Mouse (Mus musculus) heart, adult 2 months (tissue): ENCODE data around the gene Fam129b. TPM values are rescaled to one million over a fixed set of nuclear protein-coding genes. Genes with fewer than 3 reads are reported as not detected.

Experiments used
- DNase-seq, 2 experiments: peaks; one replicate each; pipeline ENCODE4 v3.0.0; 2021
- H3K27ac ChIP-seq: fragments of 200-600 bp; 2 replicates; pipeline ENCODE4 v1.8.1; 2022
- H3K27me3 ChIP-seq: fragments of 200-500 bp; 2 replicates; pipeline ENCODE4 v1.6.1; 2012; ENCODE audit warnings: mild to moderate bottlenecking, low read length, inconsistent platforms, mixed read lengths; ENCODE audit not compliant: control insufficient read depth, insufficient read depth
- H3K36me3 ChIP-seq: fragments of 200-500 bp; 2 replicates; pipeline ENCODE4 v1.6.1; 2012; ENCODE audit warnings: low read length, inconsistent platforms; ENCODE audit not compliant: control insufficient read depth, insufficient read depth
- H3K4me1 ChIP-seq: fragments of 200-500 bp; 2 replicates; pipeline ENCODE4 v1.6.1; 2011; ENCODE audit warnings: low read length; ENCODE audit not compliant: control insufficient read depth, insufficient read depth
- H3K4me3 ChIP-seq: fragments of 200-600 bp; 2 replicates; pipeline ENCODE4 v1.8.1; 2022
- H3K79me2 ChIP-seq: fragments of 200-500 bp; replicated peaks from 2 replicates; pipeline ENCODE4 v1.6.1; 2012; ENCODE audit warnings: mild to moderate bottlenecking, inconsistent platforms, low read length, moderate library complexity, mixed read lengths; ENCODE audit not compliant: control insufficient read depth, insufficient read depth
- H3K9ac ChIP-seq: fragments of 200-500 bp; 2 replicates; pipeline ENCODE4 v1.6.1; 2012; ENCODE audit warnings: low read depth, mild to moderate bottlenecking, control low read depth, inconsistent platforms, low read length, mixed read lengths
- CTCF ChIP-seq: fragments of 200-600 bp; IDR thresholded peaks from 2 replicates; pipeline ENCODE4 v1.8.1; 2022; ENCODE audit warnings: antibody characterized with exemption, mild to moderate bottlenecking, moderate library complexity
- EP300 ChIP-seq: fragments of 200-500 bp; IDR thresholded peaks from 2 replicates; pipeline ENCODE4 v1.6.1; 2011; ENCODE audit warnings: low read depth, low read length, control low read depth; ENCODE audit not compliant: insufficient read depth
- POLR2A ChIP-seq: fragments of 200-500 bp; IDR thresholded peaks from 2 replicates; pipeline ENCODE4 v1.6.1; 2011; ENCODE audit warnings: mild to moderate bottlenecking, low read depth, low read length, control low read depth; ENCODE audit not compliant: insufficient read depth
- WGBS: fragments of 180-500 bp; shearing (Covaris S2); methylation state at CpG from one replicate; pipeline ENCODE4 v1.1.7; 2018; 5-methylcytosine and 5-hydroxymethylcytosine counted together
- intact Hi-C: fragments of 180-260 bp; cut with DNase I; formaldehyde crosslinking; loops from one replicate; pipeline ENCODE4 v1.15.1; 2025
- polyA plus RNA-seq: library from polyadenylated mRNA; depleted of rRNA; stranded (reverse); fragments of >200 nt; gene quantifications from 2 replicates; pipeline ENCODE4 v1.2.3, GENCODE M21; 2012
- total RNA-seq, 2 experiments: library from RNA; stranded (reverse); gene quantifications; 2 replicates each; pipeline ENCODE4 v1.2.3; 2021

The Fam129b gene
- total and polyA plus RNA-seq, 3 experiments, result 19.5 to 21.0 (median 20.0) TPM

DNA sequence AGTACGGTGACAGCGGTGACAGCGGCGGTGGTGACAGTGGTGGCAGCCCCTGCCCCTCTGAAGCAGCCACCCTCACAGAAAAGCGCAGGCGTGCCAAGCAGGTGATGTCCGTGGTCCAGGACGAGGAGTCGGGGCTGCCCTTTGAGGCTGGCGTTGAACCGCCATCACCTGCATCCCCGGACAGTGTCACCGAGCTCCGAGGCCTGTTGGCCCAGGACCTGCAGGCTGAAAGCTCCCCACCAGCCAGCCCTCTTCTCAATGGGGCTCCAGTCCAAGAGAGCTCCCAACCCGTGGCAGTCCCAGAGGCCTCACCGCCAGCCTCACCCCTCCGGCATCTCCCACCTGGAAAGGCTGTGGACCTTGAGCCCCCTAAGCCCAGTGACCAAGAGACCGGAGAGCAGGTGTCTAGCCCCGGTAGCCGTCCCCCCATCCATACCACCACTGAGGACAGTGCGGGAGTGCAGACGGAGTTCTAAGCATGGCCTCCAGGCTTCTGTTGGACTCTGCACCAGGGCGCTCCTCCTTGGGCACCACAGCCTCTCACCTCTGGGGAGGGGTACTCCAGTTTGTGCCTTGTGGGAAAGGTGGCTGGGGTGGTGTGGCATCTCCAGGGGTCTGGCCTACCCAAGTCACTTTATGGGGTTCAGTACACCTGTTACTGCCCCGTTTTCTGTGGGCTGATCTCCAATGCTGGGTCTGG lies 47.8 kb downstream of the Fam129b start:
- H3K79me2 ChIP-seq, result no peaks in the 10 kb centered on the region
- no peak for DNase-seq
- intact Hi-C loops, result no loop called here
- 94% methylated on average over 24 of the region's 24 CpGs for WGBS
- H3K27me3 ChIP-seq, result no peaks in the 10 kb centered on the region
- no peaks in the 10 kb centered on the region for H3K36me3 ChIP-seq
- H3K4me1 ChIP-seq, result no peaks in the 10 kb centered on the region
- H3K4me3 ChIP-seq, result no peak overlapping the region
- TF ChIP-seq POLR2A (no peak), CTCF (no peak), EP300 (no peak)
- H3K9ac ChIP-seq, result no peak overlapping the region
- H3K27ac ChIP-seq, result no peak overlapping the region

DNA sequence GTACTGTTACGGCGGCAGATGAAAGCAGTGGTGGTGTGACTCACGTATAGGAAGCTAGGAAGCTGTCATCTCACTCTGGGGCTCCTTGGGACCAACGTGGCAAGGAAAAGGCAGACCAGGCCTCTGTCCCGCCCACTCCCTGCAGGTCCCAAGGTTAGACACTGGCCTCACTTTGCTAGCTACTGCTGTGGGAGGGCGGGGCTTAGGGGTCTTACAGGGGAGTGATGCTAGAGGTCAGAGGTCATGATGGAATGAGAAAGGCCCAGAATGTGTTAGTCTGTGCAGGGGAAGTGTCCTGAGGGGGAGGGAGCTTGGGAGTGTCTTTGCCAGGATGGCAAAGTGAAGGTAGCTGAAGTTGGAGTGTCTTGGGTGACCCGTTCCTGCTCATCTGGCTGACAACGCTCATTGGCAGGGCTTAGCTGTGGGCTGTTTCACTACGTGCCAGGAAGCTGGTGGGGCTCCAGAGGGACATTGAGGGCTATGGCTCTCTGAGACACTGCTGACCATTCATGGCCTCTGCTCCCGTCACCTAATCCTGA lies 48.5 kb downstream of the Fam129b start:
- no peaks in the 10 kb centered on the region for H3K79me2 ChIP-seq
- H3K9ac ChIP-seq, result no peak overlapping the region
- TF ChIP-seq CTCF (no peak), POLR2A (no peak), EP300 (no peak)
- no peak for DNase-seq
- intact Hi-C loops, result no loop called here
- 71% methylated on average over 10 of the region's 10 CpGs for WGBS
- H3K4me3 ChIP-seq, result no peak overlapping the region
- H3K27me3 ChIP-seq, result no peaks in the 10 kb centered on the region
- no peaks in the 10 kb centered on the region for H3K4me1 ChIP-seq
- H3K36me3 ChIP-seq, result no peaks in the 10 kb centered on the region
- no peak overlapping the region for H3K27ac ChIP-seq

DNA sequence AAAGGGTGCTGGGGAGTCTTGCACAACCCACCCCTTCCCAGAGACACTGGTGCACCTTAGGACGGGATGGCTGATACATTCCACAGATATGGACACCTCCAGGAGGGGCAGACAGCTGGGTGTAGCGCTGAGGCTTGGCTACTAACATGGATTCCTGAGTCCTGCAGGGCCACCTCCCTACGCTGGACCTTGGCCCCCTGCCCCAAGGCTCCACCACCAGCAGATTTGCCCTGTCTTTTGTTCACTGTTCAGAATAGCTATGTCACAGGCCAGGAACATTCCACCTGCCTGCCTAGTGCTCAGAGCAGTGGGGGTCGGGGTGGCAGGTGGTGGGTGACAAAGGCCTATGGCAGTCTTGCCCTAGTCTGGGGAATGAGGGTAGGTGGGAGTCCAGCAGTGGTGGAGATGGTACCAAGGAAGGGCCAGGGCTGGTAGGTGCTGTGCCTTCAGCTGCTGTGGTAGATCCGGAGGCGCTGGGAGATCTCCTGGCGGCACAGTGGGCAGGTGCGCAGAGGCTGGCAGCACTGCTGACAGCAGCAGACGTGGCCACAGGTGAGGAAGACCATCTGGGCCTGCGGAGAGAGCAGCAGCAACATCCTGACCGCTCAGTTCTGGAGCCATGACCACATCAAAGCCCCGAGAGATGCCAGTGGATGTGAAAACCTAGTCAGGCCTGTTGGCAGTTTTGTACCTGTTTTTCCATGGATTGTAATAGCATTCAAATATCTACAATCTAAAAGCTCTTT lies 50.6 kb downstream of the Fam129b start:
- 84% methylated on average over 12 of the region's 12 CpGs for WGBS
- no peak overlapping the region for H3K27ac ChIP-seq
- H3K4me3 ChIP-seq, result no peak overlapping the region
- no peak for TF ChIP-seq CTCF
- no peaks in the 10 kb centered on the region for H3K27me3 ChIP-seq
- no peaks in the 10 kb centered on the region for H3K4me1 ChIP-seq
- intact Hi-C loops, result loop anchor here (5.0 kb wide), 1 partner anchor 139 kb away; no protein-coding TSS in a partner anchor
- H3K79me2 ChIP-seq, result no peaks in the 10 kb centered on the region
- no peak for DNase-seq
- H3K36me3 ChIP-seq, result no peaks in the 10 kb centered on the region
- H3K9ac ChIP-seq, result no peak overlapping the region

DNA sequence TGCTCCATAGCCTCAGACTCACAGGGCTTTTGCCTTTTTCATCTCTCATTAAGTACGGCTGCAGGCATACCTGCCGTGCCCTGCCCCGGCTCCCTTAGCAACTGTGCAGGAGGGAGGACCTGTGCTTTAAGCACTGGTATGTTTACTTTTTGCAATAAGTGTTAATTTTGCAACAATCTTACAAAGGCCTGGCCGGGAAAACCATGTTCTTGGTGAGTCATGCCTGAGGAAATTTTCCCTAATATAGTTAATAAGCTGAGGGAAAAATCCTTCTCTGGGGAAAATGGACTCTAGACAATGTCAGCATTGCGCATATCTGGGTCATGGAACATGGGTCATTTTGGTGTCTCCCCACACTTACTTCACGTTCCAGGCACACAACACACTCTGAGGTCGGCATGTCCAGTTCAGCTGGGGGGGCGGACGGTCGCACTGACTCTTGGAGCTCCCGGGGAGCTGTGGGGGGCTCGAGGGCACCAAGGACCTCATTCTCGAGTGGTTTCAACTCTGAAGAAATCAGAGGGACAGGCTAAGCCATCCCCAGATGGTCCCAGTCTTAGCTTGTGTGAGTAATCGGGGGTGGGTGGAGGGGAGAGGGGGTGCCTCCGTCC lies 51.8 kb downstream of the Fam129b start:
- no peak overlapping the region for H3K27ac ChIP-seq

DNA sequence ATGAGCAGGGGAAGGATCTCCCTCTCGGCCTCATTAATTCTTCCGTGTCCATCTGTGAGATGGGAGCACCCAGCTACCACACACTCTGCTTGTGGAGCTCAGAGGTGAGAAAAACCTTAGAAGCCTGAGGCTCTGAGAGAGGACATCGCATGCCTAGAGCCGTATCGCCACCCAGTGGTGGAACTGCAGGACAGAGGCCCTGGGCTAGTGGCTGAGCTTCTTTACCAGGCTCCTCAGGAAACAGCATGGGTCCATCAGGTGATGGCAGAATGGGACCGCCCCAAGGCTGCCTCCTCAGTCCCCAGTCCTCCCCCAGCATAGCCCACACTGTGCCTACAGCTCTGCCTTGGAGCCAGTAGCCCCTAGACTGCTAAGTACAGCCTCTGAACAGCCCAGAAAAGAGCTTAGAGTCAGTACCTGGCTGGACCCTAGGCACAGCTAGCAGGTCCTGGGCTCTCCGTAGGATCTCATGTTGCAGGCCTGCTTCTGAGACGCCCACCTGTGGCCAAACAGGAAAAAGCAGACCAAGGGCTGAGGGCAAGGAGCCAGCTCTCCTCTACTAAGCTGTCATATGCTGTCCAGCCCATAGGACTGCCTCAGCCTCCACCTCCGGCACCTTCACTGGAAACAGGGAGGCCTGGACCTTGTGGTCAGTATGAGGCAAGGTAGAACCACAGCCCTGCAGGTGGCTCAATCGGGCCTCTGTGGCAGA lies 52.5 kb downstream of the Fam129b start:
- Histone ChIP-seq H3K4me3 (no peak overlapping the region), H3K4me1 (no peaks in the 10 kb centered on the region), H3K9ac (no peak overlapping the region), H3K27me3 (no peaks in the 10 kb centered on the region), H3K79me2 (no peaks in the 10 kb centered on the region), H3K27ac (no peak overlapping the region), H3K36me3 (no peaks in the 10 kb centered on the region)
- intact Hi-C loops, result loop anchor here (1.0 to 5.0 kb wide), 2 partner anchors 64 to 141 kb away; no protein-coding TSS in a partner anchor
- whole genome bisulfite sequencing, result 38% methylated on average over 10 of the region's 10 CpGs
- DNase-seq, result peak; percentile 74 to 76
- peak; percentile 88 for TF ChIP-seq CTCF
- TF ChIP-seq EP300, result peak; percentile 74; the same call in 1 of the 2 replicates
- TF ChIP-seq POLR2A, result no peak

More for the DNA sequence above, 51.8 kb downstream of the Fam129b start:
- H3K9ac ChIP-seq, result no peak overlapping the region
- H3K27me3 ChIP-seq, result no peaks in the 10 kb centered on the region
- no peak overlapping the region for H3K4me3 ChIP-seq
- DNase-seq, result no peak
- intact Hi-C loops, result loop anchor here (1.0 to 5.0 kb wide), 2 partner anchors 63 to 140 kb away; no protein-coding TSS in a partner anchor
- WGBS, result 66% methylated on average over 15 of the region's 15 CpGs
- no peak for TF ChIP-seq POLR2A
- TF ChIP-seq CTCF, result no peak
- no peak for TF ChIP-seq EP300
- no peaks in the 10 kb centered on the region for H3K36me3 ChIP-seq
- no peaks in the 10 kb centered on the region for H3K4me1 ChIP-seq
- H3K79me2 ChIP-seq, result no peaks in the 10 kb centered on the region
